Mouse (Mus musculus): ENCODE measurements at regions not wholly inside any gene's neighbourhood (a gene's known extent, or its start where the extent isn't known, plus 50 kb on each side); places are given as distances from the start of the nearest gene placed in this dataset.

DNA sequence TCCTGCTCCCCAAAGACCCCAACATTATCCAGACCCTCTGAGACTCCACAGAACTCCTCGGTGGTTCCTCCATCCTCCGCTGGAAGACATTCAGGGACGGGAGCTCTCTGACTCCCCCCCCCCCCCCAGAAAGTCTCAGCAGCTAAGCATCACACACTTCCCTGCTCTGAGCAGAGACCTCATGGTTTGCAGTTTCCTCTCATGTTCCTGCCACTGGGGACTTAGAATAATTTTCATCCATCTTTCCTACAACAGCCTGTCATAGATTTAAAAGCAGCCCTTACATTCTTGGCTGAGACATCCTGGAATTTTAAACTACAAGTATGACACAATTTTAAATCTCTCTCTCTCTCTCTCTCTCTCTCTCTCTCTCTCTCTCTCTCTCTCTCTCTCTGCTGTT, 69.2 kb downstream of the Gpr65 start:
- in situ Hi-C loops (cut with MseI, MboI): no loop called here

GRCm38 (mm10) chr12:98339536-98339935, 71.1 kb downstream of the Gpr65 start:
- in situ Hi-C loops (cut with MseI, MboI): no loop called here

GRCm38 (mm10) chr12:98342158-98342557, 73.7 kb downstream of the Gpr65 start:
- in situ Hi-C loops (cut with MseI, MboI): loop anchor here in 1 of 2 experiments (10.0 kb wide), 1 partner anchor 67 kb away; no protein-coding TSS in a partner anchor

GRCm38 (mm10) chr12:98343653-98344052, 75.2 kb downstream of the Gpr65 start:
- in situ Hi-C loops (cut with MseI, MboI): loop anchor here in 1 of 2 experiments (10.0 kb wide), 1 partner anchor 69 kb away; no protein-coding TSS in a partner anchor

DNA sequence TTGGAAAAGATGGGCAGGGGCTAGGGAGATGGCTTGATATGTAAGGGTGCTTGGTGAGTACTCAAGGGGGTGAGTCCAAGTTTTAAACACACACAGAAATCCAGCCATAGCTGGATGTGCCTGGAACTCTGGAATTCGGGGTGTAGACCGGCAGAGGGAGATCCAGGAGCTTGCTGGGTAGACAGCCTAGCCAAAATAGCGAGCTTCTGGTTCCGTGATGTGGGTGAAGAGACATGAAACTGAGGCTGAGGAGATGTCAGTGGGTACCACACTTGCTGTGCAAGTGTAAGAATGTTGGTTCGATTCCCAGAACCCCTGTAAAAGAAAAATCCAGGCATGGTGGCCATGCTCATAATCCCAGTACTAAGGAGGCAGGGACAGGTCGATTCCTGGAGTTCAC, 78.6 kb downstream of the Gpr65 start:
- in situ Hi-C loops (cut with MseI, MboI): loop anchor here (5.0 to 10.0 kb wide), 2 partner anchors 65 to 72 kb away; no protein-coding TSS in a partner anchor

- in situ Hi-C loops (cut with MseI, MboI): loop anchor here (5.0 to 10.0 kb wide), 2 partner anchors 65 to 73 kb away; no protein-coding TSS in a partner anchor
Observed at GRCm38 (mm10) chr12:98347550-98348318, 79.3 kb downstream of the Gpr65 start.

GRCm38 (mm10) chr12:98349864-98350643, 81.6 kb downstream of the Gpr65 start:
- in situ Hi-C loops (cut with MseI, MboI): loop anchor here (5.0 to 10.0 kb wide), 2 partner anchors 68 to 75 kb away; no protein-coding TSS in a partner anchor

GRCm38 (mm10) chr12:98352401-98352800, 84.0 kb downstream of the Gpr65 start:
- in situ Hi-C loops (cut with MseI, MboI): no loop called here

- in situ Hi-C loops (cut with MseI, MboI): no loop called here
Observed at GRCm38 (mm10) chr12:98354545-98354944, 86.1 kb downstream of the Gpr65 start.

GRCm38 (mm10) chr12:98367583-98367982, 99.1 kb downstream of the Gpr65 start:
- in situ Hi-C loops (cut with MseI, MboI): no loop called here

DNA sequence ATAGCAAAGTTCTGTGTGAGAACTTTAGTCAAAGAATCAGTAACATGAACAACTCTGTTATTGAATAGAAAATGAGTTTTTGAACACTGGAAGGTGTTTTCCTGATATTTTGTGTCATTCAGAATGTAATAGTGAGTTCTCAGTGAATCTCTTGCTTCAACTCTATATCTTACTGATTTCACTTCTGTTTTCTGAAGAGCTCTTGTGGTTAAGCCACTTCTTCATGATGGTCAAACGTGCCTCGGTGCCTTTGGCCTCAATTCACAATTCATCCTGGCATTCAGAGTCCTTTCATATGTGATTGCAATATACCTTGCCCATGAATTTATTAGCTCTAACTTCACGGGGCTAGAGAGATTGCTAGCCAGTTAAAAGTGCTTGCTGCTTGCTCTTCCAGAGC, 102.3 kb downstream of the Gpr65 start:
- in situ Hi-C loops (cut with MseI, MboI): no loop called here

DNA sequence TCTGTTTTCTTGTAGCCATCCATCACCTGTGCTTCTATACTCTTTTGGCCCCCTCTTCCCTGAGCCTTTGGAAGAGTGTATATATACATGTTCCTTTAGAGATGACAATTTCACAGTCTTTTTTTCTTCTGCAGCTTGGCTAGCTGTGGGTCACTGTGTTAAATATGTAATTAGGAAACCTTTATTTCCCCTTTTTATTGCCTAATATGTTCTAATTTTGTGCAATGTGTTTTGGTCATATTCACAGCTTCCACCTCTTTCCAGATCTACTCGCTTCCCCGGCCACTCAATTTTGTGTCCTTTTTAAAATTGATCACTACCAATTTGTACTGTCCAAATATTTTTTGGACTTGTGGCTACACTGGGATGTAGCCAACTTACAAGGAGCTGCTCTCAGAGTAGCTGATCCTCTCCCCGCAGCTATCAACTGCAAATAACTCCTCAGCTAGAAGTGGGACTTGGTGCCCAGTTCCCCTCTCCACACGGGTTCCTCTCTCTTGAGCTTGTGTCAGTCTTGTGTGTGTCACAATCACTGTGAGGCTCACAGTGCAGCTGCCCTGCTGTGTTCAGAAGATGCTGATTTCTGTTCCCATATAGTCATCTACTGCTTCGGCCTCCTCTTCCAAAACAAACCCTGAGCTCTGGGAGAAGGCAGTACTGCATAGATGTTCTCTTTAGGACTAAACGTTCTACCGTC, 106.9 kb downstream of the Gpr65 start:
- in situ Hi-C loops (cut with MseI, MboI): no loop called here

Measured in mouse trophoblast stem cell (cell line).